Mouse (Mus musculus) midbrain, embryonic 16.5 days (tissue): Measurements from ENCODE around the gene Aes. TPM values are rescaled to one million over a fixed set of nuclear protein-coding genes. Genes with fewer than 3 reads are reported as not detected.

ENCODE experiments used
- polyA plus RNA-seq: library from polyadenylated mRNA; unstranded; fragments of >200 nt; fragmentation: Nextera tagmentation; extraction: Ambion mirVana; gene quantifications from 2 replicates; pipeline ENCODE4 v1.2.1, GENCODE M21; 2015

Gene Aes
- polyA plus RNA-seq, 1 experiment from 2014 or later: 706 TPM

Other genes starting within 250 kb of the Aes start
- gene Cactin, start 238.4 kb upstream of the Aes start, polyA plus RNA-seq: 27.6 and 28.3 TPM in 2 replicates
- gene Tbxa2r, start 230.8 kb upstream of the Aes start, polyA plus RNA-seq: 4.8 and 5.2 TPM in 2 replicates
- gene Gipc3, start 216.2 kb upstream of the Aes start, polyA plus RNA-seq: not detected in 2 replicates
- gene Hmg20b, start 209.0 kb upstream of the Aes start, polyA plus RNA-seq: 24.9 and 25.0 TPM in 2 replicates
- 17.2 and 18.1 TPM in 2 replicates for gene Mfsd12, start 202.0 kb upstream of the Aes start, polyA plus RNA-seq
- gene 4930404N11Rik, start 193.7 kb upstream of the Aes start, polyA plus RNA-seq: 0.63 and 0.80 TPM in 2 replicates
- gene Fzr1, start 181.0 kb upstream of the Aes start, polyA plus RNA-seq: 145 and 146 TPM in 2 replicates
- 77.5 and 86.2 TPM in 2 replicates for gene Dohh, start 175.1 kb upstream of the Aes start, polyA plus RNA-seq
- gene Gm48551, start 175.0 kb upstream of the Aes start, polyA plus RNA-seq: 6.1 and 8.2 TPM in 2 replicates
- gene Gm48552, start 170.5 kb upstream of the Aes start, polyA plus RNA-seq: 2.3 and 3.3 TPM in 2 replicates
- 1.2 and 1.4 TPM in 2 replicates for gene Smim24, start 166.4 kb upstream of the Aes start, polyA plus RNA-seq
- 15.4 and 17.2 TPM in 2 replicates for gene Nfic, start 103.9 kb upstream of the Aes start, polyA plus RNA-seq
- 88.3 and 103 TPM in 2 replicates for gene Celf5, start 76.8 kb upstream of the Aes start, polyA plus RNA-seq
- 61.1 and 61.3 TPM in 2 replicates for gene Ncln, start 63.1 kb upstream of the Aes start, polyA plus RNA-seq
- 0.44 and 0.58 TPM in 2 replicates for gene S1pr4, start 59.4 kb upstream of the Aes start, polyA plus RNA-seq
- gene Gna15, start 35.3 kb upstream of the Aes start, polyA plus RNA-seq: 0.80 and 0.87 TPM in 2 replicates
- gene Gna11, start 14.3 kb upstream of the Aes start, polyA plus RNA-seq: 89.7 and 90.2 TPM in 2 replicates
- 39.0 and 54.8 TPM in 2 replicates for gene Tle2, start 15.1 kb downstream of the Aes start, polyA plus RNA-seq
- gene Tle6, start 41.6 kb downstream of the Aes start, polyA plus RNA-seq: 4.3 and 5.2 TPM in 2 replicates
- gene BC025920, start 46.8 kb downstream of the Aes start, polyA plus RNA-seq: 1.9 and 2.0 TPM in 2 replicates
- gene Sirt6, start 68.3 kb downstream of the Aes start, polyA plus RNA-seq: 51.3 and 52.3 TPM in 2 replicates
- gene Ankrd24, start 69.1 kb downstream of the Aes start, polyA plus RNA-seq: 18.4 and 18.6 TPM in 2 replicates
- 6.8 and 7.0 TPM in 2 replicates for gene Gm10778, start 89.6 kb downstream of the Aes start, polyA plus RNA-seq
- 16.0 and 19.6 TPM in 2 replicates for gene Zfp433, start 145.3 kb downstream of the Aes start, polyA plus RNA-seq
- gene Gm3055, start 211.7 kb downstream of the Aes start, polyA plus RNA-seq: 18.0 and 20.3 TPM in 2 replicates